Mouse (Mus musculus): ENCODE data around the gene Myom1. TPM values are rescaled to one million over a fixed set of nuclear protein-coding genes. Genes with fewer than 3 reads are reported as not detected.

The Myom1 gene
- polyA plus RNA-seq, 1 experiment from 2014 or later = 9.2 TPM

DNA sequence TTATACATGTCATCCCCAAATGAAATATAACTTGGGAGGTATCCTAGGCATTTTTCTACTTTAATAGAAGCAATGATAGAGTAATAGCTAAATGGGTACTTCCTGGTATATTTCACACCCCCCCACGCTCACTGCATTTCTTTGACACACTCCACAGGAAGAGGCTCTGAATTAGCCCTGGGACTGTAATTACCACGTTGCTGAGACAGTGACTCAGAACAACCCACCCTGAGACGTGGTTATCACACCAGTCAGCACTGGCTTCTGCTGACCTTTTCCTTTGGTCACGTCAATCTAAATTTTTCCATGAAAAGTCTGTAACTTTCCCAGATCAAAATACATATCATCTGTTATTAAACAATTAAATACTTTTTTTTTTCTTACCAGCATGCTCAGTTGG is 72.0 kb downstream of the Myom1 start:
- H3K4me3 ChIP-seq (ENCODE audit: low read depth, low read length) = no peak overlapping the region
- 58% methylated on average over 4 of the region's 4 CpGs for WGBS
- ATAC-seq (no peak), DNase-seq (ENCODE audit: low spot score) (no peak)
- no peak overlapping the region for H3K4me2 ChIP-seq (replicated peaks; ENCODE audit: low read depth, low read length)
- H3K9me3 ChIP-seq (ENCODE audit: low read length) = no peaks in the 10 kb centered on the region
- H3K4me1 ChIP-seq (ENCODE audit: insufficient read depth, low read depth, low read length) = no peaks in the 10 kb centered on the region
- H3K9ac ChIP-seq (replicated peaks; ENCODE audit: low read depth) = no peak overlapping the region
- no peak overlapping the region for H3K27ac ChIP-seq (ENCODE audit: low read length)
- H3K36me3 ChIP-seq (ENCODE audit: insufficient read depth, low read length) = no peaks in the 10 kb centered on the region
- H3K27me3 ChIP-seq (replicated peaks; ENCODE audit: insufficient read depth, low read length) = no peaks in the 10 kb centered on the region
- TF ChIP-seq EP300 (IDR thresholded peaks at IDR 0.05) (no peak), CTCF (IDR thresholded peaks at IDR 0.05) (no peak)

- peak; percentile 22 for DNase-seq (ENCODE audit: low spot score)
Measured at GRCm38 (mm10) chr17:71081986-71082385, 79.6 kb downstream of the Myom1 start.

GRCm38 (mm10) chr17:71086969-71087368 is 84.5 kb downstream of the Myom1 start:
- no peaks in the 10 kb centered on the region for H3K36me3 ChIP-seq (ENCODE audit: insufficient read depth, low read length)
- WGBS = 43% methylated on average over 4 of the region's 4 CpGs

More at GRCm38 (mm10) chr17:71081986-71082385, 79.6 kb downstream of the Myom1 start:
- Histone ChIP-seq H3K4me3 (ENCODE audit: low read depth, low read length) (no peak overlapping the region), H3K9me3 (ENCODE audit: low read length) (no peaks in the 10 kb centered on the region), H3K27ac (ENCODE audit: low read length) (no peak overlapping the region), H3K36me3 (ENCODE audit: insufficient read depth, low read length) (no peaks in the 10 kb centered on the region), H3K9ac (replicated peaks; ENCODE audit: low read depth) (no peak overlapping the region), H3K4me2 (replicated peaks; ENCODE audit: low read depth, low read length) (no peak overlapping the region), H3K27me3 (replicated peaks; ENCODE audit: insufficient read depth, low read length) (no peaks in the 10 kb centered on the region), H3K4me1 (ENCODE audit: insufficient read depth, low read depth, low read length) (no peaks in the 10 kb centered on the region)
- 49% methylated on average over 7 of the region's 7 CpGs for WGBS
- ATAC-seq = no peak
- TF ChIP-seq EP300 (IDR thresholded peaks at IDR 0.05) (no peak), CTCF (IDR thresholded peaks at IDR 0.05) (no peak)

DNA sequence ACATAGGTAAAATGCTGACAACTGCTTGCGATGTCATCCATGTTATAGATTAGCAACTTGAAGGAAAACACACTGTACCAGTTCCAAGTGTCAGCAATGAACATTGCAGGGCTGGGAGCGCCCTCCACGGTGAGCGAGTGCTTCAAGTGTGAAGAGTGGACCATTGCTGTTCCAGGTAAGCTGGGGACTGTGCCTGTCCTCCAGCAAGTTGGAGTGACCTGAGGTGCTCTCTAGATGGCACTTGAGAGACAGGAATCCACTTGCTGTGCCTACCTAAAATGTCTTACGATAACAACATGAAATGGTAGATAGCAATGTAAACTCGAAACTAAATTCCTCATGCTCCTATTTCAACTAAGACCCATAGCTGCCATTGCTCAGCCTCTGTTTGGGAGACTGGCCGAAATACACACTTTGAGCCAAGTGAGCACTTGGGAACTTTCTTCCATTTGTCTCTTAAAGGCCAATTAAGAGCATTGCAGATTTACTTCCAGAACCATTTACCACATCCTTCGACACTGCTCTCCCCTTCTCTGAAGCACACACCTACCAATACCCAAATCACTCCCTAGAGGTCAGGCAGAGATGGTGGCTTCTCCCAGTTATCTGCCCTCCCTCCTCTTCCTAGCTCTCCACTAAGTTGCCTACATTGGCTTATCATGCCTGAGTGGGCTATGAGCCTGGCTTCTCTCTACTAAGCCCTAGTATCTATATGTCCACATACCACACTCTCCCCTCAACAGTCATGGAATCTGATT is 85.1 kb downstream of the Myom1 start:
- TF ChIP-seq EP300 (IDR thresholded peaks at IDR 0.05) (peak; percentile 99), CTCF (IDR thresholded peaks at IDR 0.05) (peak; percentile 30)
- peak overlapping the region; percentile 91 for H3K27ac ChIP-seq (ENCODE audit: low read length)
- no peaks in the 10 kb centered on the region for H3K9me3 ChIP-seq (ENCODE audit: low read length)
- ATAC-seq = peak; percentile 83
- H3K36me3 ChIP-seq (ENCODE audit: insufficient read depth, low read length) = no peaks in the 10 kb centered on the region
- WGBS = 65% methylated on average over 8 of the region's 8 CpGs
- DNase-seq (ENCODE audit: low spot score) = peak; percentile 90
- H3K4me1 ChIP-seq (ENCODE audit: insufficient read depth, low read depth, low read length) = peaks cover 5% of the 10 kb centered on the region; the same call in 1 of the 2 replicates
- no peak overlapping the region for H3K4me2 ChIP-seq (replicated peaks; ENCODE audit: low read depth, low read length)
- H3K9ac ChIP-seq (replicated peaks; ENCODE audit: low read depth) = no peak overlapping the region
- no peaks in the 10 kb centered on the region for H3K27me3 ChIP-seq (replicated peaks; ENCODE audit: insufficient read depth, low read length)
- H3K4me3 ChIP-seq (ENCODE audit: low read depth, low read length) = no peak overlapping the region

More at GRCm38 (mm10) chr17:71086969-71087368, 84.5 kb downstream of the Myom1 start:
- Histone ChIP-seq H3K27me3 (replicated peaks; ENCODE audit: insufficient read depth, low read length) (no peaks in the 10 kb centered on the region), H3K9ac (replicated peaks; ENCODE audit: low read depth) (no peak overlapping the region), H3K4me2 (replicated peaks; ENCODE audit: low read depth, low read length) (no peak overlapping the region), H3K4me1 (ENCODE audit: insufficient read depth, low read depth, low read length) (peaks cover 5% of the 10 kb centered on the region; the same call in 1 of the 2 replicates), H3K27ac (ENCODE audit: low read length) (peak overlapping the region; percentile 91), H3K9me3 (ENCODE audit: low read length) (no peaks in the 10 kb centered on the region), H3K4me3 (ENCODE audit: low read depth, low read length) (no peak overlapping the region)
- DNase-seq (ENCODE audit: low spot score) (peak; percentile 68), ATAC-seq (peak; percentile 20)
- TF ChIP-seq EP300 (IDR thresholded peaks at IDR 0.05) = no peak
- peak; percentile 61 for TF ChIP-seq CTCF (IDR thresholded peaks at IDR 0.05)

- TF ChIP-seq CTCF (IDR thresholded peaks at IDR 0.05) (no peak), EP300 (IDR thresholded peaks at IDR 0.05) (no peak)
- ATAC-seq = no peak
- no peak overlapping the region for H3K4me2 ChIP-seq (replicated peaks; ENCODE audit: low read depth, low read length)
- no peaks in the 10 kb centered on the region for H3K36me3 ChIP-seq (ENCODE audit: insufficient read depth, low read length)
- H3K4me3 ChIP-seq (ENCODE audit: low read depth, low read length) = no peak overlapping the region
- H3K9me3 ChIP-seq (ENCODE audit: low read length) = no peaks in the 10 kb centered on the region
- H3K27ac ChIP-seq (ENCODE audit: low read length) = peak overlapping the region; percentile 91
- DNase-seq (ENCODE audit: low spot score) = no peak
- peaks cover 6% of the 10 kb centered on the region; the same call in 1 of the 2 replicates for H3K4me1 ChIP-seq (ENCODE audit: insufficient read depth, low read depth, low read length)
- H3K27me3 ChIP-seq (replicated peaks; ENCODE audit: insufficient read depth, low read length) = no peaks in the 10 kb centered on the region
- no peak overlapping the region for H3K9ac ChIP-seq (replicated peaks; ENCODE audit: low read depth)
- 67% methylated on average over 3 of the region's 3 CpGs for WGBS
Measured at GRCm38 (mm10) chr17:71088154-71088521, 85.7 kb downstream of the Myom1 start.

DNA sequence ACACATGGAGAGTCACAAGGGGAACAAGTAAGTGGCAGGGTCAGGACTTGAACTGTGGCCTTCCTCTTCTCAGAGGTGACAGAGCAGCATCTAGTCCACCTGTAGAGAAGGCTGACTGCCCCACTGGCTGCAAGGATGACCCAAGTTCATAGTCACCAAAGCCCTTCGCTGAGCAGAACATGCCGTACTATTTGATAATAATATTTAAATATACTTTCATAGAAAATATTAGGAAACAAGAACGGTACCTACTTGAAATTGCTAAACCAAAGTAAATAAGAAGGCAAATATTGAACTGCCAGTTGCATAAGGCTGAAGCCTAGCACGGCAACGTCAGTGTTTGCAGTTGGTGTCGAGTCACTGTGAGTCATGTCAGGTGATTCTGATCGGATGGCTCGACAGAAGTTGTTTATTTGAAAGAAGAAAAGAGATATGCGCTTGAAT is 86.6 kb downstream of the Myom1 start:
- no peaks in the 10 kb centered on the region for H3K36me3 ChIP-seq (ENCODE audit: insufficient read depth, low read length)
- peak overlapping the region; percentile 91 for H3K27ac ChIP-seq (ENCODE audit: low read length)
- H3K4me2 ChIP-seq (replicated peaks; ENCODE audit: low read depth, low read length) = no peak overlapping the region
- H3K9me3 ChIP-seq (ENCODE audit: low read length) = no peaks in the 10 kb centered on the region
- H3K4me3 ChIP-seq (ENCODE audit: low read depth, low read length) = no peak overlapping the region
- peaks cover 9% of the 10 kb centered on the region; the same call in 1 of the 2 replicates for H3K4me1 ChIP-seq (ENCODE audit: insufficient read depth, low read depth, low read length)
- TF ChIP-seq CTCF (IDR thresholded peaks at IDR 0.05) (no peak), EP300 (IDR thresholded peaks at IDR 0.05) (peak; percentile 100)
- DNase-seq (ENCODE audit: low spot score) (peak; percentile 95), ATAC-seq (peak; percentile 75)
- H3K27me3 ChIP-seq (replicated peaks; ENCODE audit: insufficient read depth, low read length) = no peaks in the 10 kb centered on the region
- H3K9ac ChIP-seq (replicated peaks; ENCODE audit: low read depth) = no peak overlapping the region
- 32% methylated on average over 9 of the region's 9 CpGs for WGBS
